Mouse (Mus musculus) forebrain, embryonic 14.5 days (tissue): ENCODE measurements around the gene Gm45799. TPM values are rescaled to one million over a fixed set of nuclear protein-coding genes. Genes with fewer than 3 reads are reported as not detected.
A peak's percentile ranks its signal among the peaks of the same experiment; 100 is the strongest.

Experiments used
- ATAC-seq: fragments of 200-750 bp; cut with Nextera tagmentation; 2 replicates; pipeline ENCODE4 v1.8.0; 2017; ENCODE audit warnings: mild to moderate bottlenecking, moderate library complexity
- DNase-seq: peaks from one replicate; pipeline ENCODE4 v3.0.0-alpha.2; 2015; ENCODE audit warnings: low spot score
- H3K27ac ChIP-seq: fragments of 300-500 bp; sonication (generic); 2 replicates; pipeline ENCODE4 v1.5.1; 2014; ENCODE audit warnings: low read depth, mild to moderate bottlenecking, control low read depth, low read length, moderate library complexity
- H3K27me3 ChIP-seq: fragments of 300-500 bp; sonication (generic); replicated peaks from 2 replicates; pipeline ENCODE4 v1.6.1; 2014; ENCODE audit warnings: low read length, control low read depth, mixed read lengths; ENCODE audit not compliant: control insufficient read depth, insufficient read depth
- H3K36me3 ChIP-seq: fragments of 300-500 bp; sonication (generic); 2 replicates; pipeline ENCODE4 v1.6.1; 2014; ENCODE audit warnings: low read length, control low read depth; ENCODE audit not compliant: control insufficient read depth, insufficient read depth
- H3K4me1 ChIP-seq: fragments of 300-500 bp; sonication (generic); 2 replicates; pipeline ENCODE4 v1.6.1; 2014; ENCODE audit warnings: antibody characterized with exemption, low read length, control low read depth; ENCODE audit not compliant: control insufficient read depth, insufficient read depth
- H3K4me2 ChIP-seq: fragments of 300-500 bp; sonication (generic); 2 replicates; pipeline ENCODE4 v1.6.1; 2014; ENCODE audit warnings: mild to moderate bottlenecking, control low read depth, low read length
- H3K4me3 ChIP-seq: fragments of 300-500 bp; sonication (generic); 2 replicates; pipeline ENCODE4 v1.5.1; 2014; ENCODE audit warnings: low read depth, low read length, control low read depth
- H3K9ac ChIP-seq: fragments of 300-500 bp; sonication (generic); 2 replicates; pipeline ENCODE4 v1.6.1; 2014; ENCODE audit warnings: mild to moderate bottlenecking, low read length, control low read depth, moderate library complexity
- H3K9me3 ChIP-seq: fragments of 300-500 bp; sonication (generic); replicated peaks from 2 replicates; pipeline ENCODE4 v1.6.1; 2016; ENCODE audit warnings: low read length, control low read depth, mixed read lengths; ENCODE audit not compliant: control insufficient read depth
- WGBS: fragments of 180-500 bp; shearing (Covaris S2); extraction: QIAGEN DNeasy Blood & Tissue Kit; methylation state at CpG from one replicate; pipeline ENCODE4 v1.1.7; 2014; 5-methylcytosine and 5-hydroxymethylcytosine counted together
- polyA plus RNA-seq: library from polyadenylated mRNA; unstranded; fragments of >200 nt; fragmentation: Nextera tagmentation; extraction: Ambion mirVana; gene quantifications from 2 replicates; pipeline ENCODE4 v1.2.1, GENCODE M21; 2014

Gene Gm45799
- polyA plus RNA-seq, 1 experiment from 2014 or later: 25.0 TPM

DNA sequence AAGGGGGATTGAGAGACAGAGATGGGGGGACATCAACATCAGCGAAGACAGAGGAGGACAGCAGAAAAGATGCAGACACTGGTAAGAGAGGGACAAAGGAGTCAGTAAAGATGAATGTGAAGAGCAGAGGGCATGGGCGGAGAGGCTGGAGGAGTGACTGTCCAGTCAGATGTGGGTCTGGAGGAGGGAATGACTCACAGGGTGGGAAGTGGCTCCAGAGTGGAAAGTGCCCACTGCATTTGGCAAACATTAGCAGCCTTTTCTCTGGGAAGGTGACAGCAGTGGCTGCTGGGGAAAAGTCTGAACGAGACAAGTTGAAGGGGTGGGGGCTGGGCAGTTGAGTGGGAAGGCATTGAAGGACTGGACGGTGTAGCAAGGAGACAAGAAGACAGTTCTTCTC is 19.3 kb upstream of the Gm45799 start:
- no peaks in the 10 kb centered on the region for H3K9me3 ChIP-seq
- H3K36me3 ChIP-seq: peaks cover 86% of the 10 kb centered on the region
- H3K9ac ChIP-seq: no peak overlapping the region
- no peak overlapping the region for H3K4me2 ChIP-seq
- 72% methylated on average over 4 of the region's 4 CpGs for WGBS
- H3K27ac ChIP-seq: no peak overlapping the region
- DNase-seq: no peak
- H3K4me3 ChIP-seq: no peak overlapping the region
- no peaks in the 10 kb centered on the region for H3K4me1 ChIP-seq
- no peaks in the 10 kb centered on the region for H3K27me3 ChIP-seq
- no peak for ATAC-seq

- Histone ChIP-seq H3K27me3 (no peaks in the 10 kb centered on the region), H3K36me3 (peaks cover 80% of the 10 kb centered on the region), H3K4me1 (no peaks in the 10 kb centered on the region), H3K9me3 (no peaks in the 10 kb centered on the region), H3K27ac (no peak overlapping the region), H3K9ac (no peak overlapping the region), H3K4me3 (no peak overlapping the region), H3K4me2 (no peak overlapping the region)
- no peak for ATAC-seq
- WGBS: 86% methylated on average over 8 of the region's 8 CpGs
- DNase-seq: no peak
Measured at GRCm38 (mm10) chr7:105621646-105622292, 18.6 kb upstream of the Gm45799 start.

- DNase-seq: no peak
- H3K36me3 ChIP-seq: peaks cover 43% of the 10 kb centered on the region
- H3K9me3 ChIP-seq: no peaks in the 10 kb centered on the region
- H3K27ac ChIP-seq: no peak overlapping the region
- no peak overlapping the region for H3K4me3 ChIP-seq
- no peak overlapping the region for H3K9ac ChIP-seq
- no peak overlapping the region for H3K4me2 ChIP-seq
- H3K4me1 ChIP-seq: peaks cover 9% of the 10 kb centered on the region
- no peaks in the 10 kb centered on the region for H3K27me3 ChIP-seq
- WGBS: 77% methylated on average over 6 of the region's 6 CpGs
- no peak for ATAC-seq
Measured at GRCm38 (mm10) chr7:105625397-105625796, 15.0 kb upstream of the Gm45799 start.

DNA sequence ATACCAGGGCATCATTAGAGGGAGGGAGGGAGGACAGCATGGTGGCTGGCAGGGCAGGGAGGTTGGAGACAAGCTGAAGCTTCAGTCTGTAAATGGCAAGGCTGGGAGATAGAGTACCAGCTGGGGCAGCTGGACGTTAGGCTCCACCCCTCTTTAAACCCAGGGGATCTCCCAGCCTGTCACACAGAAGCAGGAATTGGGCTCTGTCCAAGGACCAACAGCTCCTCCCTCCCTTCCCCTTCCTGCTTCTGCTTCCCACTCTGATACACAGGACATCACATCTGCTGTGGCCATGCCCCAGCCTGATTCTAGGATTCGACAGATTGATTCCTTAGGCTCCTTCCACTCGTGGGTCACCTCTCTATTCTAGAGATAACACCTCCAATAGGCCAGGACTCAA is 11.7 kb upstream of the Gm45799 start:
- Histone ChIP-seq H3K9ac (no peak overlapping the region), H3K27me3 (no peaks in the 10 kb centered on the region), H3K4me3 (no peak overlapping the region), H3K27ac (peak overlapping the region; percentile 57), H3K9me3 (no peaks in the 10 kb centered on the region), H3K36me3 (peaks cover 18% of the 10 kb centered on the region), H3K4me1 (peaks cover 18% of the 10 kb centered on the region), H3K4me2 (no peak overlapping the region)
- 20% methylated on average over 3 of the region's 3 CpGs for WGBS
- DNase-seq (peak; percentile 79), ATAC-seq (peak; percentile 30)

- WGBS: 23% methylated on average over 4 of the region's 4 CpGs
- Histone ChIP-seq H3K9ac (peak overlapping the region; percentile 87), H3K27me3 (no peaks in the 10 kb centered on the region), H3K36me3 (peaks cover 15% of the 10 kb centered on the region), H3K27ac (peak overlapping the region; percentile 58; the same call in 1 of the 2 replicates), H3K4me2 (peak overlapping the region; percentile 77), H3K9me3 (no peaks in the 10 kb centered on the region), H3K4me3 (peak overlapping the region; percentile 83), H3K4me1 (peaks cover 18% of the 10 kb centered on the region)
- peak; percentile 8 for DNase-seq
- ATAC-seq: peak; percentile 6; the same call in 1 of the 2 replicates
Measured at GRCm38 (mm10) chr7:105632551-105632972, 7.8 kb upstream of the Gm45799 start.

GRCm38 (mm10) chr7:105633127-105633800 is 7.1 kb upstream of the Gm45799 start, which contains the start of gene Trim3:
Gene Trim3 (minus strand): TSS chr7:105633571.
- DNase-seq: peak; percentile 91
- Histone ChIP-seq H3K27me3 (no peaks in the 10 kb centered on the region), H3K27ac (peak within 1 kb of the TSS; percentile 66; the same call in 1 of the 2 replicates), H3K4me3 (peak within 1 kb of the TSS; percentile 83), H3K36me3 (peaks cover 19% of the 10 kb centered on the region), H3K4me1 (peaks cover 18% of the 10 kb centered on the region), H3K9ac (peak within 1 kb of the TSS; percentile 87), H3K4me2 (peak within 1 kb of the TSS; percentile 77), H3K9me3 (no peaks in the 10 kb centered on the region)
- ATAC-seq: peak; percentile 89
- WGBS: under 1% methylated on average over 56 of the region's 71 CpGs

DNA sequence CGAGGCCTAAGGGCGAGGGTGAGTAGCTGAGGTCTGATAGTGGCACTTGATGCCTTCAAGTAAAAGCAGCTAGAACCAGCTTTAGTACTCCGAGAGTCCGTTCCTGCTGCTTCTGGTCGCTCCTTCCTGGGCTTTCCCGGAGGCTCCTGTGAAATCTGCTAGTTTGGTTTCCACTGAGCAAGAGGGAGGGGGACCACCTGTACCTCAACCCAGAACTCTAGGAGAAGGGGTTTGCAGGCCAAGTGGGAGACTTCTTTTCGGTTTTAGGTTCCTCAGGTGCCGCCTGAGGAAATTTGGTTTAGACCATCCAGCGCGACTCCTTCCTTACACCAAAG is 6.6 kb upstream of the Gm45799 start:
- Histone ChIP-seq H3K4me3 (peak overlapping the region; percentile 83), H3K9ac (peak overlapping the region; percentile 87), H3K27me3 (no peaks in the 10 kb centered on the region), H3K27ac (peak overlapping the region; percentile 66; the same call in 1 of the 2 replicates), H3K36me3 (peaks cover 19% of the 10 kb centered on the region), H3K4me1 (peaks cover 13% of the 10 kb centered on the region), H3K4me2 (peak overlapping the region; percentile 77), H3K9me3 (no peaks in the 10 kb centered on the region)
- WGBS: 4% methylated on average over 10 of the region's 10 CpGs
- no peak for DNase-seq
- ATAC-seq: no peak

- Histone ChIP-seq H3K27me3 (no peaks in the 10 kb centered on the region), H3K4me2 (peak overlapping the region; percentile 77), H3K36me3 (peaks cover 19% of the 10 kb centered on the region), H3K27ac (no peak overlapping the region), H3K4me1 (peaks cover 11% of the 10 kb centered on the region), H3K9me3 (no peaks in the 10 kb centered on the region), H3K4me3 (peak overlapping the region; percentile 83; the same call in 1 of the 2 replicates), H3K9ac (peak overlapping the region; percentile 87; the same call in 1 of the 2 replicates)
- DNase-seq: peak; percentile 18
- ATAC-seq: no peak
- 37% methylated on average over 9 of the region's 9 CpGs for WGBS
Measured at GRCm38 (mm10) chr7:105634272-105634920, 6.0 kb upstream of the Gm45799 start.
